Mouse (Mus musculus): ENCODE data around the gene Ttc22.
A peak's percentile ranks its signal among the peaks of the same experiment; 100 is the strongest.

The Ttc22 gene

GRCm38 (mm10) chr4:106664697-106665096, 42.5 kb downstream of the Ttc22 start:
- DNase-seq (ENCODE audit: low spot score): no peak

GRCm38 (mm10) chr4:106665269-106665668, 43.0 kb downstream of the Ttc22 start:
- DNase-seq (ENCODE audit: low spot score): no peak

GRCm38 (mm10) chr4:106665673-106666072, 43.4 kb downstream of the Ttc22 start:
- DNase-seq (ENCODE audit: low spot score): no peak

GRCm38 (mm10) chr4:106666546-106666945, 44.3 kb downstream of the Ttc22 start:
- no peak for DNase-seq (ENCODE audit: low spot score)

GRCm38 (mm10) chr4:106676749-106677148, 54.5 kb downstream of the Ttc22 start:
- DNase-seq (ENCODE audit: low spot score): no peak

- DNase-seq (ENCODE audit: low spot score): peak; percentile 61
Measured at GRCm38 (mm10) chr4:106678442-106679118, 56.3 kb downstream of the Ttc22 start, which contains the start of gene Ttc4. Gene Ttc4 (minus strand): TSS chr4:106678944.

- no peak for DNase-seq (ENCODE audit: low spot score)
Measured at GRCm38 (mm10) chr4:106679152-106679551, 56.9 kb downstream of the Ttc22 start.

- DNase-seq (ENCODE audit: low spot score): no peak
Measured at GRCm38 (mm10) chr4:106680955-106681354, 58.7 kb downstream of the Ttc22 start.

- DNase-seq (ENCODE audit: low spot score): no peak
Measured at GRCm38 (mm10) chr4:106688636-106689296, 66.5 kb downstream of the Ttc22 start.
